Mouse (Mus musculus): Measurements from ENCODE around the gene Aifm2. TPM values are rescaled to one million over a fixed set of nuclear protein-coding genes. Genes with fewer than 3 reads are reported as not detected.
A peak's percentile ranks its signal among the peaks of the same experiment; 100 is the strongest.

The Aifm2 gene
- total RNA-seq, 2 experiments from 2014 or later: 238 to 400 TPM

GRCm38 (mm10) chr10:61715462-61715837 lies 387 bp downstream of the Aifm2 start:
- DNase-seq (ENCODE audit: low spot score in 2 of 2): no peak

GRCm38 (mm10) chr10:61715996-61716864 lies 1.2 kb downstream of the Aifm2 start:
- DNase-seq (ENCODE audit: low spot score in 2 of 2): no peak

- no peak for DNase-seq (ENCODE audit: low spot score in 2 of 2)
These were observed 2.6 kb downstream of the Aifm2 start for GRCm38 (mm10) chr10:61717406-61718296.

DNA sequence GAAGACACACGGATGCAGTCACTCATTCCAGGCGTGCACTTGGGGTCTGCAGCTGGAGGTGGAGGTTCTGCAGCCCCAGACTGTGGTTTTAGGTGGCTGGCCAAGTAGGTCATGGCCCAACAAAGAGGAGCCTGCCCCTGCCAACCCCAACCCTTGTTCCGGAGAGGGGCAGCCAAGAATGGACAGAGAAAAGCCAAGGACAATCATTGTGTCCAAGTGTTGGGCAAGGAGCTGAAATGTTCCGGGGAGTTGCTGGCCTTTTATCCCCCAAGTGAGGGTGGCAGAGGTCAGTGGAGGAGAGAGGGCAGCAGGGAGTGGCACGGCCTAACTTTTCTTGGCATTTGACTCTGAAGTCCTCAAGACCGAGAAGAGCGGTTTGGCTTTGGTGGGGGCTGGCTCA lies 5.3 kb downstream of the Aifm2 start:
- DNase-seq (ENCODE audit: low spot score in 2 of 2): peak in 1 of 2 experiments; percentile 33

- DNase-seq (ENCODE audit: low spot score in 2 of 2): no peak
These were observed 7.2 kb downstream of the Aifm2 start for GRCm38 (mm10) chr10:61722215-61722614.

DNA sequence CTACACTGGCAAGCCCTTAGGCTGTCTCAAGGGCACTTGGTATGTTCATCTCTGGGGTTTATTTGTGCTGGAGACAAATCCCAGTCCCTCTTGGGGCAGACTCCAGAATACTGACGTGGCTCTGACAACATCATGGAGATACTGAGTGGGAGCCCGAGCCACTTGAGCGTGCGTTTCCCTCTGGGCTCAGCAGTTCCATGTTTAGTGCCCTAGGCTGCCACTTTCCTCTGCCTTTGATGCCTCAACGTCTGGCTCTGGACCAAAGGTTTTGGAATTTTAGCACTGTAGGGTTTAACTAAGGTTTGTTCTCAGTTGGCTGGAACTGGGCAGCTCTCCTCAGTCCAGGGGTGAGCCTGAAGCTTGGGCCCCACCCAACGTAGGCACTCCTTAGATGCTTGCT lies 8.2 kb downstream of the Aifm2 start:
- DNase-seq (ENCODE audit: low spot score in 2 of 2): no peak

DNA sequence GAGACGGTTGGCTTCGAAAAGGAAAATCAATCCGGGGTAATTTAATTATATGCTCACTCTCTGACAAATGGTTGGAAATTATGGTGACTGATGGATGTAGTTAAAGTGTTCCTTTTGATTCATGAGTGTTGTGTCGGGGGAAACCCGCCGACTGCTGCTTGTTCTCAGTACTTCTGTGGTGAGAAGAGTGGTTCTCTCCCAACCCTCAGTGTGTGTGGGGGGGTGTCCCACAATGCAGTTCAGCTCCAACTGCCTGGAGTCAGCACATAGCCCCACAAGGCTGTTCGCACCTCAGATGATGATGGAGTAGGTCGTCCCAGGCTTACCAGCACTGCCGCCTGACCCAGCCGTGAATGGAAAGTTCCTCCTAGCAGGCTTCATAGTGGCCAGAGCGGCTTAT lies 14.1 kb downstream of the Aifm2 start:
- DNase-seq (ENCODE audit: low spot score in 2 of 2): no peak

- DNase-seq (ENCODE audit: low spot score in 2 of 2): no peak
These were observed 15.1 kb downstream of the Aifm2 start for GRCm38 (mm10) chr10:61730171-61730570.

DNA sequence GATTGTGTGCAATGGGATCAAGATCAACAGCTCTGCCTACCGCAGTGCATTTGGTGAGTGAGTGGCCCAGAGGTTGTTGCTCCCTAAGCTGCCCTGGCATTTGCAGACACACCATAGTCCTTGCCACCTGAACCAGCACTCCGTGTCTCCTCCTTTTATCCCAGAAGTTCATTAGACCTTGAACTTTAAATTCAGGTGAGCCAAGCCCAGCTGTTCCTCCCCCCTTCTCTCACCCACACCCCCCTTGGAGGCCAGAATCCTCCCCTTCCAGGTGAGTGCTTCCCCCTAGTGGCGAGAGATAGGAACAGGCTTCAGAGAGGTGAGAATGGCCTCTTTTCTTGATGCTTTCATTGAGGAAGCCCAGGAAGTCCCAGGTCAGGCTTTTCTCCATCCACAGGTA lies 19.3 kb downstream of the Aifm2 start:
- DNase-seq (ENCODE audit: low spot score in 2 of 2): no peak

- no peak for DNase-seq (ENCODE audit: low spot score in 2 of 2)
These were observed 21.6 kb downstream of the Aifm2 start for GRCm38 (mm10) chr10:61736671-61737078.

DNA sequence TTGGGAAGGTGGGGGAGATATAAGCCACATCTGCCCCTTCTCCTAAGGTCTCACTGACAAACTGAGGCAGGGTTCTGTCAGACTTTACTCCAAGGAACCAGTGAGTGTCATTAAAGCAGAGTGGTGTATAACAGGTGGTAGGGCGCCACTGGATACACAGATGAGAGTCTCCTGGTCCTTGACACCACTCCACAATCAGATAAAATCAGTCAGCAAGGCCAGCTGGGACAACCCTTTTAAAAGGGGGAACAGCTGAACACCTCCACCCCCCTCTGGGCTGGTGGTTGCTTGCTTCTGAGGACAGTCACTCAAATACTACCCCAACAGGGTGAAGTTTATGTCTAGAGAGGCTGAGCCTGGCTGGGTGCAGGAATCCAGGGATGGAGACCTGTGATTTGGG lies 22.5 kb downstream of the Aifm2 start:
- no peak for DNase-seq (ENCODE audit: low spot score in 2 of 2)

GRCm38 (mm10) chr10:61738126-61738525 lies 23.1 kb downstream of the Aifm2 start:
- no peak for DNase-seq (ENCODE audit: low spot score in 2 of 2)

DNA sequence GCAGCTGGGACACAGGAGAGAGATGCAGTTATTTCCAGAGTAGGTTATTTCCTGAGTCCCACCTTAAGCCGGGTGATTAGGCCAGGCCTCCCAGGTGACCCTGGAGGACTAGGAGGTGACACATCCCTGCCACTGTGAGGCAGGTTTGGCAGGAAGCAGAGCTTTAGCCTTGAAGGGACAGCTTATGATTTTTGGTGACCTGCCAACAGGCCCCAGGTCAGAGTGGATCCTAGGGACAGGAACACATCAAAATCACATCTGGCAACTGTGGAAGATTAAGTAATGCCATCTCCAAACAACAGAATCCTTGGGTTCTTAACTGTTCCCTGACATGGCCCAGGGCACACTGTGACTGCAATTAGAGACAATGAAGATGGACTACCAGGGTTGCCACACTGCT lies 26.2 kb downstream of the Aifm2 start:
- DNase-seq (ENCODE audit: low spot score in 2 of 2): peak in 1 of 2 experiments; percentile 51

DNA sequence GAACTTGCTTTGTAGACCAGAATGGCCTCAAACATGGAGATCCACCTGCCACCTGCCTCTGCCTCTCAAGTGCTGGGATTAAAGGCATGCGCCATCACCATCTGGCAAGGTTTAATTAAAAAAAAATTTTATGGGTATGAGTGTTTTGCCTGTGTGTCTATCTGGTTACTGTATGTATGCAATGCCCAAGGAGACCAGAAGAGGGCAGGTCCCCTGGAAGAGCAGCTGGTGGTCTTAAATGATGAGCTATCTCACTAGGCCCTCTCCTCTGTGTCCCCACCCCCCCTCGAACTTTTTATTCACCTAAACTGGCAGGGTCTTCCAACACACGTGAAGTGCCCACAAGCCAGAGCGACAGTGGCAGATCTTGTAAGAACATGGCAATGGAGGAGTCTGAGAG lies 26.8 kb downstream of the Aifm2 start:
- DNase-seq (ENCODE audit: low spot score in 2 of 2): no peak

GRCm38 (mm10) chr10:61742336-61742735 lies 27.3 kb downstream of the Aifm2 start:
- no peak for DNase-seq (ENCODE audit: low spot score in 2 of 2)

DNA sequence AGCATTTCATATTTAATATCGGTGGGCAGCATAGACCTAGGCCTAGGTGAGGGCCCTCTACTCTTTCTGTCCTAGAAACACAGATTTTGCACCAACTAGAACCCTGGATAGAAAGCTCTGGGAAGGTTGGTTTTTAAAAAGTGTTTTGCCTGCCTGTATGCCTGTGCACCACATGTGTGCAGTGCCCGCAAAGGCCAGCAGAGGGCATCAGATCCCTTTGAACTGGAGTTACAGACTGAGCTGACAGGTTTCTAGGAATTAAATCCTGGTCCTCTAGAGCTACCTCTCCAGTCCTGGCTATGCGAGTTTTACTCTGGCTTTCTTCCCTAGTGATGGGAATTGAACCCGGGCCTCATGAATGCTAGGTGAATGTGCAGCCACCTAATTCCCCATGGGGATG lies 30.1 kb downstream of the Aifm2 start:
- no peak for DNase-seq (ENCODE audit: low spot score in 2 of 2)

- no peak for DNase-seq (ENCODE audit: low spot score in 2 of 2)
These were observed 32.2 kb downstream of the Aifm2 start for GRCm38 (mm10) chr10:61747302-61747701.

GRCm38 (mm10) chr10:61750014-61750413 lies 35.0 kb downstream of the Aifm2 start:
- DNase-seq (ENCODE audit: low spot score in 2 of 2): no peak

- peak; percentile 40 to 42 for DNase-seq (ENCODE audit: low spot score in 2 of 2)
These were observed 36.6 kb downstream of the Aifm2 start for GRCm38 (mm10) chr10:61751534-61752219.

- no peak for DNase-seq (ENCODE audit: low spot score in 2 of 2)
These were observed 38.0 kb downstream of the Aifm2 start for GRCm38 (mm10) chr10:61753071-61753470.

GRCm38 (mm10) chr10:61757022-61757421 lies 42.0 kb downstream of the Aifm2 start:
- no peak for DNase-seq (ENCODE audit: low spot score in 2 of 2)

Measured in adrenal gland, adult 18-20 months (tissue).